Mouse (Mus musculus): ENCODE results near the gene Zfp36l2.

GRCm38 (mm10) chr17:84194282-84195002 lies 6.7 kb upstream of the Zfp36l2 start:
- no peak for TF ChIP-seq POLR2A (IDR thresholded peaks at IDR 0.05; ENCODE audit: insufficient read depth, low read length)
- TF ChIP-seq EP300 (IDR thresholded peaks at IDR 0.05; ENCODE audit: insufficient read depth, low read depth, low read length) = no peak

Data from ES-Bruce4 (cell line).